Mouse (Mus musculus) stomach, embryonic 15.5 days (tissue): ENCODE data around the gene Unc5a. TPM values are rescaled to one million over a fixed set of nuclear protein-coding genes. Genes with fewer than 3 reads are reported as not detected.

Source experiments
- ATAC-seq: fragments of 200-750 bp; cut with Nextera tagmentation; 2 replicates; pipeline ENCODE4 v1.8.0; 2017; ENCODE audit warnings: low read depth, moderate number of reproducible peaks, moderate TSS enrichment; ENCODE audit not compliant: insufficient read depth, low FRiP score
- H3K27ac ChIP-seq: fragments of 300-500 bp; sonication (generic); 2 replicates; pipeline ENCODE4 v1.5.1; 2015; ENCODE audit warnings: mild to moderate bottlenecking, inconsistent platforms
- H3K27me3 ChIP-seq: fragments of 300-500 bp; sonication (generic); replicated peaks from 2 replicates; pipeline ENCODE4 v1.6.1; 2015; ENCODE audit warnings: inconsistent platforms
- H3K36me3 ChIP-seq: fragments of 300-500 bp; sonication (generic); 2 replicates; pipeline ENCODE4 v1.6.1; 2015; ENCODE audit warnings: inconsistent platforms
- H3K4me1 ChIP-seq: fragments of 300-500 bp; sonication (generic); 2 replicates; pipeline ENCODE4 v1.6.1; 2015; ENCODE audit warnings: inconsistent platforms
- H3K4me2 ChIP-seq: fragments of 300-500 bp; sonication (generic); 2 replicates; pipeline ENCODE4 v1.6.1; 2015; ENCODE audit warnings: mild to moderate bottlenecking, inconsistent platforms
- H3K4me3 ChIP-seq: fragments of 300-500 bp; sonication (generic); replicated peaks from 2 replicates; pipeline ENCODE4 v1.5.1; 2015; ENCODE audit warnings: inconsistent platforms
- H3K9ac ChIP-seq: fragments of 300-500 bp; sonication (generic); 2 replicates; pipeline ENCODE4 v1.6.1; 2015; ENCODE audit warnings: inconsistent platforms
- H3K9me3 ChIP-seq: fragments of 300-500 bp; sonication (generic); 2 replicates; pipeline ENCODE4 v1.6.1; 2016; ENCODE audit warnings: inconsistent platforms
- WGBS: fragments of 180-500 bp; shearing (Covaris S2); methylation state at CpG from one replicate; pipeline ENCODE4 v1.1.7; 2015; 5-methylcytosine and 5-hydroxymethylcytosine counted together
- polyA plus RNA-seq: library from polyadenylated mRNA; unstranded; fragments of >200 nt; fragmentation: Nextera tagmentation; extraction: Ambion mirVana; gene quantifications from 2 replicates; pipeline ENCODE4 v1.2.1, GENCODE M21; 2015

The Unc5a gene
- 4.0 TPM in 2 replicates for polyA plus RNA-seq

DNA sequence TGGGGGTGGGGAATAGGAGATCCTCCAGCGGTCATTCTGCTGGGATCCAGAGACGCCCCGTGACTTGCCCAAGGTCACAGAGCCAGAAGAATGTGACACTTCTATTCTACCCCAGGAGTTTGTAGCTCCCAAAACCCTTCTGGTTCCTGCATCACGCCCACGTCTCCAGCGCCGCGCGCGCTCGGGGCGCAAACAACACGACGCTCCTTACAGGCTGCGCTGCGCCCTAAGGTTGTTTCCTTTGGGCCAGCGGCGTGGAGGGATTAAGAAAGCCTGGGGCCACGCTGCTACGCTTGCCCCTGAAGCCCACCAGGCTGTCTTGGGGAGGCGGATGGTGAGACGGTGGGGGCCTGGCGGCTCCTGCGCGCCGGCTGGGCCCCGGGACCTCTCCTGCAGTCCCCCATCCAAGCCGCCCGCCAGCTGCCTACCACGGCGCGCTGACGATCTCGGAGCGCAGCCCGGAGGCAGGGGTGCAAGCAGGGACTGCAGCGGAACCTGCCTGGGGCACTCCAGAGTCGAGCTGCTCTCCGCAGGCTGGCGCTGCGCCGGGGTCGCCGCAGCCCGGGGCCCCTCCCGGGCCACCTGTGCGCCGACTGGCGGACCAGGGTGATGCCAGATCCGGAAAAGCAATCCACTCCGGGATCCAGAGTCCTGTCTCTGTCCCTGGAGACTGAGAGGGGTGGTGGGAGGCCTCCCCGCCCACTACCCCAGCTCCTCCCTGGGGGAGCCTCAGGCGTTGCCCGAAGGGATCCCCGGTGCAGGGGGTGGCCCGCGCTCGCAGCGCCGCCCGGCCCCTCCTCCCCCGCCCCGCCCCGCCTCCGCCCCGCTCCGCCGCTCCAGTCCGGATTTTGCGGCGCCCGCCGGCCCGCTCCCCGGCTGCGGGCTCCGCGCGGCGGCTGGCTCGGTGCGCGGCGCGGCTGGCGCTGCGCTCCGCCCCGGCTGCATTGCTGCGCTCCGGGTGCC is at the start of gene Unc5a:
Gene Unc5a, plus strand, starts transcription at position 881 of the 963 bp plus-strand sequence.
- Histone ChIP-seq H3K27me3 (peaks cover 79% of the 10 kb centered on the region), H3K9ac (no peak within 1 kb of the TSS; the same call in 1 of the 2 replicates), H3K4me2 (peak within 1 kb of the TSS; percentile 99), H3K4me1 (peaks cover 21% of the 10 kb centered on the region), H3K4me3 (peak within 1 kb of the TSS; percentile 69), H3K27ac (no peak within 1 kb of the TSS), H3K36me3 (no peaks in the 10 kb centered on the region), H3K9me3 (no peaks in the 10 kb centered on the region)
- ATAC-seq, result peak; percentile 47
- WGBS, result under 1% methylated on average over 82 of the region's 91 CpGs

DNA sequence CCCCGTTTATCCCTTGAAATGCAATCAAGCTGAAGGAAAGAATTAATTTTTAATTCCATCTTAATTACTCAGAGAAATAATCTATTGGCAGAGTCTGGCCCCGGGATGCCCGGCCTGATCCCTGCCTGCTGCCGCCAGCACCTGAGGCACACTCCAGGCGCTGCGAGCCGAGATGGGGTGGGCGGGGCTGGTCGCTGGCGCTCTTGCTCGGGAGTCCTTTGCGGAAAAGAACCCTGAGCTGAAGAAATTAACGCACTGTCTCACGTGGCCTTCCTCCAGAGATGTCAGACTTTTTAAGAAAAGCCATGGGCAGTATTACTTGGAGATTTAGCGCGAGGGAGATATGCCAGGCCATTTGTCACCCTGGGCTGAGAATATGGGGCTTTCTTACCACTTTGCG is 37.2 kb upstream of the Unc5a start:
- no peak overlapping the region for H3K27ac ChIP-seq
- 3% methylated on average over 17 of the region's 17 CpGs for WGBS
- H3K4me2 ChIP-seq, result no peak overlapping the region
- no peak overlapping the region for H3K9ac ChIP-seq
- no peaks in the 10 kb centered on the region for H3K36me3 ChIP-seq
- no peak overlapping the region for H3K4me3 ChIP-seq
- no peaks in the 10 kb centered on the region for H3K4me1 ChIP-seq
- ATAC-seq, result no peak
- no peaks in the 10 kb centered on the region for H3K9me3 ChIP-seq
- H3K27me3 ChIP-seq, result peaks cover 17% of the 10 kb centered on the region

DNA sequence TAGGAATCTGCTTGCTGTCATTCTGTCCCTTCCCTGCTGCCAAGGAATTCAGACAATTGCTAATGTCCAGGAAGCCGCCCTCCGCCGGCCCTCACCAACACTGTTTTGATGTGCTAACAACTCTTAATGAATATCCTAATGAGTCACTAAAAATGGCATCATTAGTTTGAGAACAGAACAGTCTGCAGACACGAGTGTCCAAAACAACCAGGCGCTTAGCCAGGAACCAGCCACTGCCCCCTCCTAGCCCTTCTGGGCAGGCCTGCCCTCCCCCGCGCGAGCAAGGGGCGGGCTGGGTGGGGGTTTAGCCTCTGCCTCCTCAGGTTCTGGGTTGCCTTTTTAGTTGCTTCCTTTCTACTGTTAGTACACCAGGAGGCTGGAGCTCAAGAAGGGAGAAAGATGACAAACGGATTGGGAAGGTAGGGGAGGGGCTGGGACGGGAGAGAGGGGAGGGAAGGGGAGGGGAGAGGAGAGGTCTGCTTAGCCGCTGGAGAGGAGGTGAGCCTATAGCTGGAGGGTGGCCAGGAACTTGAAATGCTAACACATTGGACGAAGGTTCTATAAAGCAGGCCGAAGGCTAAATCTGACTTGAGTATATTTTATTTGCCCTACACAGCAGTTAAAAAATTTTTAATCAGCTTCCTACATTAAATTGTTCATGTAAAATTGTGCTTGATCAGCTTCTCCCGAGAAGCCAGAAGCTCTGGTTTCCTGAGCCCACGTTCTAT is 36.2 kb upstream of the Unc5a start:
- ATAC-seq, result no peak
- no peak overlapping the region for H3K4me2 ChIP-seq
- no peaks in the 10 kb centered on the region for H3K36me3 ChIP-seq
- no peak overlapping the region for H3K9ac ChIP-seq
- 12% methylated on average over 16 of the region's 16 CpGs for WGBS
- H3K4me1 ChIP-seq, result no peaks in the 10 kb centered on the region
- no peak overlapping the region for H3K4me3 ChIP-seq
- H3K27ac ChIP-seq, result no peak overlapping the region
- H3K9me3 ChIP-seq, result no peaks in the 10 kb centered on the region
- H3K27me3 ChIP-seq, result peaks cover 17% of the 10 kb centered on the region

DNA sequence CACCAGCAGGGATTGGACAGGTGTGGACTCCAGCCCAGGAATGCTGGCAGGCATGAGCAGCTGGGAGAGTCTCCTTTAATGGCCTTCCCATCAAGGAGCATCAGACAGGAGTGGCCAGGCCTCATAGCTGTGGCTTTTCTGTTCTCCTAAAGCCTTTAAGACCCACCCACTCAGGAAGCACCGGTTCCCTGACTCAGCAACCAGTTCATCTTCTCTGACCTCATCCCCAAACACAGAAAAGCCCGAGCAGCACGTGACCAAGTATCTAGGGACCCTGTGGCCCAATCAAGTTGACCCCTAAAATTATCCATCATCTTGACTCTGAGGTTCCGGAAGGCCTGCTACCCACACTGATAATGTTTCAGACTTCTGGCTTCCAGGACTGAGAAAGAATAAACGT is 32.6 kb upstream of the Unc5a start:
- no peak overlapping the region for H3K4me3 ChIP-seq
- no peak overlapping the region for H3K9ac ChIP-seq
- no peak overlapping the region for H3K27ac ChIP-seq
- H3K27me3 ChIP-seq, result peaks cover 14% of the 10 kb centered on the region
- WGBS, result 47% methylated on average over 5 of the region's 5 CpGs
- H3K4me1 ChIP-seq, result no peaks in the 10 kb centered on the region
- H3K9me3 ChIP-seq, result no peaks in the 10 kb centered on the region
- no peaks in the 10 kb centered on the region for H3K36me3 ChIP-seq
- ATAC-seq, result no peak
- no peak overlapping the region for H3K4me2 ChIP-seq

DNA sequence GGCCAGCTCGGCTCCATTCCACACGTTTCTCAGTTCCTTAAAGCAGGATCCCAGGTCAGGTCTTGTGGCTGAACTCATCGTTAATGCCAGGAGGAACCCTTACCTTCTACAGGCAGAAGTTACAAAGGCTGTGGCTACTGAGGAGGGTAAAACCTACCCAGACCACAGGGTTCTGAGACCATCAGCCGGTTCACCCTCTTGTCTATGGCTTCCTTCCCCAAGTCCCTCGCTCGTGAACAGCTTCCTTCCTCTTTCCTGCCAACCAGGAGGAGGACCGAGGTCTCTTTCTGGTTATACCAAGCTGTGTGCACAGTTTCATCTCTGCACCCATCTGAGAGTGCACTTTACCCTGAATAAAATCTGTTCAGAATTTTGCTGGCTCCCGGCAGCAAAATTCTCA is 30.3 kb upstream of the Unc5a start:
- Histone ChIP-seq H3K9ac (no peak overlapping the region), H3K9me3 (no peaks in the 10 kb centered on the region), H3K36me3 (no peaks in the 10 kb centered on the region), H3K27me3 (no peaks in the 10 kb centered on the region), H3K4me1 (no peaks in the 10 kb centered on the region), H3K27ac (no peak overlapping the region), H3K4me2 (no peak overlapping the region), H3K4me3 (no peak overlapping the region)
- no peak for ATAC-seq
- WGBS, result 61% methylated on average over 8 of the region's 8 CpGs

DNA sequence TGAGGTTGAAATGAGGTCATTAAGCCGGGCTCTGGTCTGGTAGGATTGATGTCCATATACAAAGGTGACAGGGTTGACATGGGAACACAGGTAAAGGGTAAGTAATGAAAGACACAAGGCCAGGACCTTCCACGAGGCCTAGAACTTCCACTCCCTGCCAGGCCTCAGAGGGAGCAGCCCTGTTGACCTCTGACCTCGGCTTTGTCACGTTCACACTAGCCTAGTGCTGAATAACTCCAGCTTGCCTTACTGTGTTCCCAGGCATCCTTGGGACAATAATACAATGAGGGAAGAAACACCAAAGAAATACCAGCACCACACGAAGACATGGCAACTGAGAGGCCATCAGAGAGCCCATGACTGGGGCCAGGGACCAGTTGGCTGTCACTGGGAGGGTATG is 29.5 kb upstream of the Unc5a start:
- Histone ChIP-seq H3K27me3 (no peaks in the 10 kb centered on the region), H3K4me2 (no peak overlapping the region), H3K9me3 (no peaks in the 10 kb centered on the region), H3K9ac (no peak overlapping the region), H3K27ac (no peak overlapping the region), H3K36me3 (no peaks in the 10 kb centered on the region), H3K4me3 (no peak overlapping the region), H3K4me1 (no peaks in the 10 kb centered on the region)
- no peak for ATAC-seq
- 34% methylated on average over 5 of the region's 5 CpGs for WGBS

DNA sequence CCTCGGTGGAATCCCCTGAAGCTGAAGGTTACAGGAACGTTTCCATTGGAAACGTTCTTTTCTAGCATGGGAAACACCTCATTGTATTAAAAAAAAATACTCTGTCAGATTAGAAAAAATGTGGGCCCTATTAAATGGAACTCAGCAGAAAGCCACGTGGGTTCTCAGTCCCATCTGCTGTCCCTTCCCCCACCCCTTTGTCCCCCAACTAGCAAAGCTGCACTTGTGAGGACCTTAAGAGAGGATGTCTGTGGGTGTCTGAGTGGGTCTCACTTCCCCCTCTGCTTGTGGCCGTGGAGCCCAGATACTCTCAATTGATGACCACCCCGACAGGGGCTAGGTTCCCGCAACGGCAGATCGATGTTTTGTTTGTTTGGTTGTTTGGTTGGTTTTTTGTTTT is 27.5 kb upstream of the Unc5a start:
- Histone ChIP-seq H3K27me3 (no peaks in the 10 kb centered on the region), H3K4me2 (no peak overlapping the region), H3K4me3 (no peak overlapping the region), H3K4me1 (no peaks in the 10 kb centered on the region), H3K9me3 (no peaks in the 10 kb centered on the region), H3K9ac (no peak overlapping the region), H3K36me3 (no peaks in the 10 kb centered on the region), H3K27ac (no peak overlapping the region)
- 73% methylated on average over 9 of the region's 9 CpGs for WGBS
- no peak for ATAC-seq

DNA sequence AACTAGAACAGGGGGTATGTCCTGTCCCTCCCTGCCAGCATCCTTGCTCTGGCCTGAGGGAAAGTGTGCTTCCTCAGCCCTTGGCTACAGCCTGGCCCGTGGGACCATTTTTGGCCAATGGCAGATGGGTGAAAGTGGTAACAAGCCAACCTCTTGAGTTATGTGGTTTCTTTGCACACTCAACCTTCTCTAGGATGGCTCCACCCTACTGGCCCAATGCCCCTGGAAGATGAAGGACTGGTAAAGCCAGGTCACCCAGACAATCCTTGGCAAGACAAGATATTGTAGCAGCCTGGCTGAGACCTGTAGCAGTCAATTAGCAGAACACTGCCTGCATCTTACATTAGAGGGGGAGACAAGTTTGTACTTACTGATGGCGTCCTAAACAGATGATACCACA is 25.5 kb upstream of the Unc5a start:
- no peaks in the 10 kb centered on the region for H3K9me3 ChIP-seq
- no peak overlapping the region for H3K4me2 ChIP-seq
- H3K36me3 ChIP-seq, result no peaks in the 10 kb centered on the region
- no peak overlapping the region for H3K9ac ChIP-seq
- H3K27me3 ChIP-seq, result no peaks in the 10 kb centered on the region
- H3K27ac ChIP-seq, result no peak overlapping the region
- H3K4me1 ChIP-seq, result no peaks in the 10 kb centered on the region
- WGBS, result 82% methylated on average over 2 of the region's 2 CpGs
- ATAC-seq, result no peak
- no peak overlapping the region for H3K4me3 ChIP-seq

DNA sequence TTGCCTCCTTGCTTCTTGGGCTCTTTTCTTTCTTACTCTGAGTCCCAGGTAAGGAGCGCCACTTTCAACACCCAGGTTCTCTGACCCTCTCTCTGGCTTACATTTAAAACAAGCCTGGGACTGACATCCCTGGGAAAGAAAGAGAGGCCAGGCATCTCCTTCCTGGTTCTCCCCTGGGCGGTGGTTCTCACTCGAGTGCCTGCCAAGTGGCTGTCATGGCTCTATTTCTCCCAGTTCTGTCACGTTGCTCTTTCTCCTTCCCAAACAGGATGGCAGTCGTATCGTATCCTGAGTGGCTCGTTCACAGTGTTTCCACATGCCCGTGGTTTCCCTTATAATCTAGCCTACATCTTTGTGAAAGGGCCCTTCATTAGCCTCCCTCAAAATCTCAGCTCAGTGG is 23.7 kb upstream of the Unc5a start:
- no peak overlapping the region for H3K9ac ChIP-seq
- ATAC-seq, result no peak
- 54% methylated on average over 8 of the region's 8 CpGs for WGBS

DNA sequence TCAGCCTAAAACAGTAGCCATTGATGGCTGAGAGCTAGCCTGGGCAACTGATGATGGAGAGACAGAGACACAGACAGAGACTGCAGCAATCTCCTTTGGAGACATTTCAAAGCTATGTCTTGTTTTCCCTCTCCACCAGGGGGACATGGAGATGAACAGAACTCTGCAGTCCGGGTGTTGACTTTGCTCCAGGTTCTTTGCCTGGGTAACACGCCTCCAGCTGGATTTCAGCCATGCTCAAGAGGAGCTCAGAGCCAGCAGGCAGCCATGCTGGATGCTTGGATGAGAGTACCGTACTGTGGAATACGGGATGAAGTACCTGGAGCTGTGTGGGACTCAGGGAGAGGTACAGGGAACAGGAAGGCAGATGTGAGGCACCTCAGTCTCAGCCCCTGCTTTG is 22.6 kb upstream of the Unc5a start:
- H3K4me2 ChIP-seq, result no peak overlapping the region
- ATAC-seq, result no peak
- 46% methylated on average over 4 of the region's 4 CpGs for WGBS
- no peak overlapping the region for H3K9ac ChIP-seq
- H3K36me3 ChIP-seq, result no peaks in the 10 kb centered on the region
- H3K4me3 ChIP-seq, result no peak overlapping the region
- H3K27me3 ChIP-seq, result no peaks in the 10 kb centered on the region
- no peak overlapping the region for H3K27ac ChIP-seq
- no peaks in the 10 kb centered on the region for H3K4me1 ChIP-seq
- H3K9me3 ChIP-seq, result no peaks in the 10 kb centered on the region

More for the DNA sequence above, 23.7 kb upstream of the Unc5a start:
- Histone ChIP-seq H3K27ac (no peak overlapping the region), H3K9me3 (no peaks in the 10 kb centered on the region), H3K4me1 (no peaks in the 10 kb centered on the region), H3K36me3 (no peaks in the 10 kb centered on the region), H3K27me3 (no peaks in the 10 kb centered on the region), H3K4me2 (no peak overlapping the region), H3K4me3 (no peak overlapping the region)

DNA sequence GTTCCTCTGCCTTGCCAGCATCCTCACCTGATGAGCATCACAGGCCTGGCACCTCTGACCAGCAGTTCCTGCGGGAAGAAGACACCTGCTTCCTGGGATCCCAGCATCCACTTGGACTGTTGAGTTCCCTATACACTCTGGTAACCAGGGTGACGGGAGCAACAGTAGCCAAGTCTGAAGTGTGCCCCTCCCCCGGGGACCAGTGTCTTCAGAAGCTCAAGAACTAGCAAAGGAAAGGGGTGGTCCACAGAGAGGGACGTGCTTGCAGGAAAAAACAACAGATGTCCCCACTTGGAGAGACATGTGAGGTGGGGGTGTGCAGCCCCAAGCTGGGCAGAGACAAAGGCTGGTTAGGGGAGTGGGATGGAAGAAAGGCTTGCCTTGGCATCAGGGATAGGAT is 19.1 kb upstream of the Unc5a start:
- WGBS, result 41% methylated on average over 4 of the region's 4 CpGs
- Histone ChIP-seq H3K9ac (no peak overlapping the region), H3K27me3 (no peaks in the 10 kb centered on the region), H3K9me3 (no peaks in the 10 kb centered on the region), H3K4me3 (no peak overlapping the region), H3K4me2 (no peak overlapping the region), H3K27ac (no peak overlapping the region), H3K4me1 (no peaks in the 10 kb centered on the region), H3K36me3 (no peaks in the 10 kb centered on the region)
- no peak for ATAC-seq

DNA sequence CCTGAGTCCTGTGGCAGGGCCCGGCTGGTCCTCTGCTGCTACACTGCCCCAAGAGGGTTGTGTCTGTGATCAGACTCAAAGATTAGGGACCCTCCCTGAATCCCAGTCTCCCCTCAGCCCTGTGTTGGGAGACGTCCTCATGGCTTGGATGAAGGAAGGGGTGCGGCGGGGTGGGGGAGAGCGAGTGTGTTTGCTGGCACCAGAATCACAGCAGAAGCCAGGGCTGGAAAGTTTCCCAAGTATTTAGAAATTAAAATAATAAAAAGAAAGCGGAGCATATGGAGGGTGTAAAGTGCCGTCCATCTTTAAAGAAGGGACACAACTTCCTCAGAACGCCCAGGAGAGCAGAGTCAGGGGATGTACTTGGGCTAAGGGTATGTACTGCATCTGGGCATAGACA is 14.3 kb upstream of the Unc5a start:
- no peak overlapping the region for H3K27ac ChIP-seq
- no peak overlapping the region for H3K9ac ChIP-seq
- no peaks in the 10 kb centered on the region for H3K4me1 ChIP-seq
- no peak for ATAC-seq
- no peaks in the 10 kb centered on the region for H3K36me3 ChIP-seq
- no peak overlapping the region for H3K4me2 ChIP-seq
- 0 out of 2 replicates have a peak, but pooled peaks cover 3% of the 10 kb centered on the region for H3K27me3 ChIP-seq
- no peak overlapping the region for H3K4me3 ChIP-seq
- no peaks in the 10 kb centered on the region for H3K9me3 ChIP-seq
- WGBS, result 76% methylated on average over 8 of the region's 8 CpGs
